Mouse (Mus musculus) heart, embryonic 10.5 days (tissue): ENCODE measurements around the gene Fsip1. TPM values are rescaled to one million over a fixed set of nuclear protein-coding genes. Genes with fewer than 3 reads are reported as not detected.

Experiments used
- DNase-seq: peaks from one replicate; pipeline ENCODE4 v3.0.0-alpha.2; 2017; ENCODE audit warnings: low spot score
- H3K27ac ChIP-seq: fragments of 300-500 bp; sonication (generic); 2 replicates; pipeline ENCODE4 v1.5.1; 2016; ENCODE audit warnings: mild to moderate bottlenecking
- H3K27me3 ChIP-seq: fragments of 300-500 bp; sonication (generic); 2 replicates; pipeline ENCODE4 v1.6.1; 2016; ENCODE audit warnings: mild to moderate bottlenecking; ENCODE audit not compliant: poor library complexity, insufficient read depth, severe bottlenecking
- H3K36me3 ChIP-seq: fragments of 300-500 bp; sonication (generic); 2 replicates; pipeline ENCODE4 v1.6.1; 2016; ENCODE audit warnings: mild to moderate bottlenecking, moderate library complexity
- H3K4me1 ChIP-seq: fragments of 300-500 bp; sonication (generic); 2 replicates; pipeline ENCODE4 v1.6.1; 2016; ENCODE audit warnings: mild to moderate bottlenecking
- H3K4me3 ChIP-seq: fragments of 300-500 bp; sonication (generic); 2 replicates; pipeline ENCODE4 v1.5.1; 2016; ENCODE audit warnings: mild to moderate bottlenecking, moderate library complexity
- H3K9me3 ChIP-seq: fragments of 300-500 bp; sonication (generic); 2 replicates; pipeline ENCODE4 v1.6.1; 2016; ENCODE audit warnings: mild to moderate bottlenecking, moderate library complexity
- WGBS: fragments of 180-500 bp; shearing (Covaris S2); methylation state at CpG from one replicate; pipeline ENCODE4 v1.1.7; 2016; 5-methylcytosine and 5-hydroxymethylcytosine counted together
- microRNA-seq: library from miRNA; unstranded; fragments of <30 nt; microRNA quantifications from one replicate; pipeline ENCODE4, GENCODE M21; 2017
- polyA plus RNA-seq: library from polyadenylated mRNA; unstranded; fragments of >200 nt; fragmentation: Nextera tagmentation; extraction: Ambion mirVana; gene quantifications from 2 replicates; pipeline ENCODE4 v1.2.1, GENCODE M21; 2016

Fsip1 gene
- polyA plus RNA-seq, 1 experiment from 2014 or later = 0.59 TPM

GRCm38 (mm10) chr2:118085647-118086046 lies 171.1 kb downstream of the Fsip1 start:
- Histone ChIP-seq H3K9me3 (no peaks in the 10 kb centered on the region), H3K27me3 (no peaks in the 10 kb centered on the region), H3K4me1 (no peaks in the 10 kb centered on the region), H3K36me3 (no peaks in the 10 kb centered on the region), H3K4me3 (no peak overlapping the region), H3K27ac (no peak overlapping the region)
- 80% methylated on average over 2 of the region's 2 CpGs for WGBS
- DNase-seq = no peak

DNA sequence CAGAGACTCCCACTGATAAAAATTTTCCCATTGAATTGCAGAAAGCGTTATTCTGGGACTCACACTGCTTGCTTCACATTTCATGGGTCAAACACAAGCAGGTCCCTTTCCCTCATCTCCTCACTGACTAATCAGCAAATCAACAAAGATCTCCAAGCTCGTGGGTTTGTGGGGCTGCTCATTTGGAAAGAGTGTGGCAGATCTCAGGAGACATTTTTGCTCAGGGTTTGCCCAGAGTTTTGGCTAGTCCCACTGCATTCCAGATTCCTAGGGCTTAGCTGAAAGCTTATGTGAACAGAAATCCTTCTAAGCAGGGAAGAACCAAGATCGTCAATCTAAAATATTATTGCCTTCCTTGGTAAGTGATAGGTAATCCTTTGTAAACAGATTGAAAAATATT lies 172.1 kb downstream of the Fsip1 start:
- DNase-seq = no peak
- Histone ChIP-seq H3K4me1 (no peaks in the 10 kb centered on the region), H3K27me3 (no peaks in the 10 kb centered on the region), H3K4me3 (no peak overlapping the region), H3K36me3 (no peaks in the 10 kb centered on the region), H3K27ac (no peak overlapping the region), H3K9me3 (no peaks in the 10 kb centered on the region)
- 72% methylated on average over 3 of the region's 3 CpGs for WGBS

GRCm38 (mm10) chr2:118083652-118084051 lies 173.1 kb downstream of the Fsip1 start:
- DNase-seq = no peak
- H3K27ac ChIP-seq = no peak overlapping the region
- 75% methylated on average over 6 of the region's 6 CpGs for WGBS

DNA sequence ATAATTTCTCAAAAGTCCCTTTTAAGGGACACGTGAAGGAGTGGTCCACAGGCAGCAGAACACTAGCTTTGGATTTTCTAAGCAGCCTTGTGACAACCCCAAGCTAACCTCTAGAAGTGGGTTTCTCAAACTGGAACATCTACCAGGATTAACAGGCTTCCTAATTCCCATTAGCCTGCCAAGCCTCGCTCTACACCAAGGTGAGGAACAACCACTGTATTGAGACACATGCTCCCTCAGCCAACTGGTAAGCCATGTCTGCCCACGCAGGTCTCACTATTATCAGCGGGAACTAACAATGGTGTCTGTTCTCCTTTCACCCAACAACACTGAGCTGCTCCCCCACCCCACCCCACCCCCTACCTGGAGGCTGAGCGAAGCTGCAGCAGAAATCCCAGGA lies 175.2 kb downstream of the Fsip1 start:
- no peak for DNase-seq
- Histone ChIP-seq H3K4me3 (no peak overlapping the region), H3K27ac (no peak overlapping the region), H3K9me3 (no peaks in the 10 kb centered on the region), H3K36me3 (no peaks in the 10 kb centered on the region), H3K27me3 (no peaks in the 10 kb centered on the region), H3K4me1 (no peaks in the 10 kb centered on the region)
- WGBS = 73% methylated on average over 5 of the region's 5 CpGs

More at GRCm38 (mm10) chr2:118083652-118084051, 173.1 kb downstream of the Fsip1 start:
- H3K4me1 ChIP-seq = no peaks in the 10 kb centered on the region
- H3K4me3 ChIP-seq = no peak overlapping the region
- H3K36me3 ChIP-seq = no peaks in the 10 kb centered on the region
- H3K27me3 ChIP-seq = no peaks in the 10 kb centered on the region
- H3K9me3 ChIP-seq = no peaks in the 10 kb centered on the region

Small RNAs within 50 kb of the gene (microRNA-seq; reads per million reads assigned to microRNA genes)
- gene Gm22800 = not detected

Other genes with a start within 250 kb of the Fsip1 start
- gene Thbs1, start 145.1 kb downstream of the Fsip1 start, polyA plus RNA-seq = 37.8 and 47.0 TPM in 2 replicates
- 0.39 TPM in 1 of 2 replicates, not detected in the other for gene Gpr176, start 116.5 kb upstream of the Fsip1 start, polyA plus RNA-seq
- gene Eif2ak4, start 131.7 kb upstream of the Fsip1 start, polyA plus RNA-seq = 9.5 and 10.0 TPM in 2 replicates
- gene Srp14, start 222.7 kb upstream of the Fsip1 start, polyA plus RNA-seq = 209 and 232 TPM in 2 replicates